Mouse (Mus musculus): ENCODE data around the gene Hif3a.

Gene Hif3a

GRCm38 (mm10) chr7:17024814-17025504 is 37.3 kb downstream of the Hif3a start:
- peak; percentile 74 for DNase-seq (ENCODE audit: extremely low read depth, low read depth, low spot score)

GRCm38 (mm10) chr7:17024141-17024540 is 38.1 kb downstream of the Hif3a start:
- no peak for DNase-seq (ENCODE audit: extremely low read depth, low read depth, low spot score)

GRCm38 (mm10) chr7:17023701-17024100 is 38.5 kb downstream of the Hif3a start:
- no peak for DNase-seq (ENCODE audit: extremely low read depth, low read depth, low spot score)

GRCm38 (mm10) chr7:17022176-17022575 is 40.1 kb downstream of the Hif3a start:
- no peak for DNase-seq (ENCODE audit: extremely low read depth, low read depth, low spot score)

GRCm38 (mm10) chr7:17019426-17020166 is 42.6 kb downstream of the Hif3a start:
- no peak for DNase-seq (ENCODE audit: extremely low read depth, low read depth, low spot score)

GRCm38 (mm10) chr7:17017921-17018320 is 44.3 kb downstream of the Hif3a start:
- no peak for DNase-seq (ENCODE audit: extremely low read depth, low read depth, low spot score)

GRCm38 (mm10) chr7:17017036-17017435 is 45.2 kb downstream of the Hif3a start:
- peak; percentile 88 for DNase-seq (ENCODE audit: extremely low read depth, low read depth, low spot score)

- no peak for DNase-seq (ENCODE audit: extremely low read depth, low read depth, low spot score)
These were observed 46.8 kb downstream of the Hif3a start for GRCm38 (mm10) chr7:17015381-17015780.

GRCm38 (mm10) chr7:17011909-17012590 is 50.2 kb downstream of the Hif3a start:
- DNase-seq (ENCODE audit: extremely low read depth, low read depth, low spot score) = no peak

GRCm38 (mm10) chr7:17010010-17010347 is 52.2 kb downstream of the Hif3a start:
- DNase-seq (ENCODE audit: extremely low read depth, low read depth, low spot score) = no peak

GRCm38 (mm10) chr7:17009326-17010009 is 52.8 kb downstream of the Hif3a start:
- DNase-seq (ENCODE audit: extremely low read depth, low read depth, low spot score) = no peak

GRCm38 (mm10) chr7:17007300-17007699 is 54.9 kb downstream of the Hif3a start:
- DNase-seq (ENCODE audit: extremely low read depth, low read depth, low spot score) = no peak

GRCm38 (mm10) chr7:17004716-17005115 is 57.5 kb downstream of the Hif3a start:
- DNase-seq (ENCODE audit: extremely low read depth, low read depth, low spot score) = no peak

- DNase-seq (ENCODE audit: extremely low read depth, low read depth, low spot score) = no peak
These were observed 58.8 kb downstream of the Hif3a start for GRCm38 (mm10) chr7:17003230-17003960.

GRCm38 (mm10) chr7:17002375-17003195 is 59.6 kb downstream of the Hif3a start:
- no peak for DNase-seq (ENCODE audit: extremely low read depth, low read depth, low spot score)

GRCm38 (mm10) chr7:16999650-17000049 is 62.6 kb downstream of the Hif3a start:
- no peak for DNase-seq (ENCODE audit: extremely low read depth, low read depth, low spot score)

- DNase-seq (ENCODE audit: extremely low read depth, low read depth, low spot score) = no peak
These were observed 63.0 kb downstream of the Hif3a start for GRCm38 (mm10) chr7:16999233-16999632.

- no peak for DNase-seq (ENCODE audit: extremely low read depth, low read depth, low spot score)
These were observed 66.9 kb downstream of the Hif3a start for GRCm38 (mm10) chr7:16995345-16995744.

GRCm38 (mm10) chr7:16994400-16994799 is 67.8 kb downstream of the Hif3a start:
- no peak for DNase-seq (ENCODE audit: extremely low read depth, low read depth, low spot score)

Measured in fat pad, adult 2 months (tissue).